8 mouse cellular contexts compared by ENCODE assay signal in the genomic region with DNA sequence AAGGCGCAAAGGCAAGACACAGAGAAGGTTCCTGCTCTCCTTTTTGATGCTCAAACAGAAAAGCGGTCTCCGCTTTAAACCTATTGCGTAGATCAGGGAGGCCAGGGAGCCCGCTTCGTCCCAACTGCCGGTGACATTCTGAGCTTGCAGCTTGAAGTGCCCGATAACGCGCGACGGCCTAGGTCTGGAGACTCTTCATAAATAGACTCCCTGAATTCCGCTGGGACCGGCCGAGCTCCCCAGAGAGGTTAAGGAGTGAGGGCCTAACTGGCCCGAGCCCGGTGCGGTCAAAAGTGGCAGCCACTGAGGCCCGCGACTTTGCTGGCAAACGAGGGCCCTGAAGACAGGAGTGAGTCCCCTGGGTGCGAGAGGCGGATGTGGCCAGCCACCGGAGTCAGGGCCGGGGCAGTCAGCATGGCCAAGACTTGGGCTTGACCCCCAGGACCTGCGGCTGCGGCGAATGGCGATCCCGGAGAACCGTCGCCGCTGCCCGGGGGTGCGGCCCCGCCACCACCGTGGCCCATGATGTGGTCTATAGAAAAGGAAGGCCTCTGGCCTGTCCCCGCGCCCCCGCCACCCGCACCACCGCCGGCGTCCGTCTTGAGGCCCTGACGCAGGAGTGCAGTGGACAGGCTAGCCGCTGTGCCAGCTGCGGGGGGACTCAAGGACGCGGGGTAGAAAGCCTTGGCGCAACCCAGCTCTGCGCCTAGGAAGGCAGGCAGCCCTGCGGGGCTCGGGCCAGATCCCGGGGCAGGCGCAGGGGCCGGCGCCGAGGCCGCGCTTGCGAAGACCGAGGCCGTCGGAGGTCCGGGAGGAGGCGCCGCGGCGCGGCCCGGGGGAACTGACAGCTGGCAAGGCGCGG. TPM values are rescaled to one million over a fixed set of nuclear protein-coding genes. Genes with fewer than 3 reads are reported as not detected.
DNase-seq lines count a peak whose midpoint lies in the region; ATAC-seq lines count a peak whose summit lies in the region.

No protein-coding gene starts in this region.

- H3K27ac ChIP-seq in lung, embryonic 16.5 days (ENCODE audit: low read length) = no peak overlapping the region
- H3K27ac ChIP-seq in brown adipose tissue, adult 24 weeks (replicated peaks; ENCODE audit: low read depth, low read length) = no peak overlapping the region
- 0 out of 2 replicates have a peak overlapping the region, but pooled peaks have one; percentile 12 for H3K27ac ChIP-seq in hindbrain, embryonic 12.5 days
- H3K27ac ChIP-seq in liver, embryonic 16.5 days (ENCODE audit: low read length) = no peak overlapping the region

- WGBS in lung, embryonic 16.5 days = 6% methylated on average over 50 of the region's 74 CpGs
- WGBS in hindbrain, embryonic 12.5 days = under 1% methylated on average over 73 of the region's 74 CpGs
- whole genome bisulfite sequencing in liver, embryonic 16.5 days (ENCODE audit: insufficient replicate concordance) = 2% methylated on average over 74 of the region's 74 CpGs

- no peaks in the 10 kb centered on the region for H3K9me3 ChIP-seq in lung, embryonic 16.5 days (ENCODE audit: control insufficient read depth, low read length)
- H3K9me3 ChIP-seq in hindbrain, embryonic 12.5 days (replicated peaks) = no peaks in the 10 kb centered on the region
- no peaks in the 10 kb centered on the region for H3K9me3 ChIP-seq in liver, embryonic 16.5 days (replicated peaks; ENCODE audit: control insufficient read depth, low read length)

- H3K27me3 ChIP-seq in lung, embryonic 16.5 days (ENCODE audit: control insufficient read depth, insufficient read depth, low read depth, low read length) = peaks cover 93% of the 10 kb centered on the region
- peaks cover 99% of the 10 kb centered on the region for H3K27me3 ChIP-seq in hindbrain, embryonic 12.5 days
- peaks cover 100% of the 10 kb centered on the region for H3K27me3 ChIP-seq in liver, embryonic 16.5 days (ENCODE audit: control insufficient read depth, insufficient read depth, low read depth, low read length)

- peaks cover 17% of the 10 kb centered on the region for H3K4me1 ChIP-seq in lung, embryonic 16.5 days (replicated peaks; ENCODE audit: control insufficient read depth, insufficient read depth, low read length)
- H3K4me1 ChIP-seq in brown adipose tissue, adult 24 weeks (ENCODE audit: control insufficient read depth, insufficient read depth, insufficient read length, low read length) = no peaks in the 10 kb centered on the region
- H3K4me1 ChIP-seq in hindbrain, embryonic 12.5 days = peaks cover 29% of the 10 kb centered on the region
- peaks cover 6% of the 10 kb centered on the region; the same call in 1 of the 2 replicates for H3K4me1 ChIP-seq in liver, embryonic 16.5 days (ENCODE audit: control insufficient read depth, low read depth, low read length)

- peak overlapping the region; percentile 98 for H3K4me2 ChIP-seq in lung, embryonic 16.5 days (ENCODE audit: low read depth, low read length)
- H3K4me2 ChIP-seq in hindbrain, embryonic 12.5 days (replicated peaks) = peak overlapping the region; percentile 66
- H3K4me2 ChIP-seq in liver, embryonic 16.5 days (ENCODE audit: low read depth, low read length) = no peak overlapping the region

- peak overlapping the region; percentile 28; the same call in 1 of the 2 replicates for H3K9ac ChIP-seq in lung, embryonic 16.5 days (ENCODE audit: low read length)
- H3K9ac ChIP-seq in hindbrain, embryonic 12.5 days = peak overlapping the region; percentile 55
- H3K9ac ChIP-seq in liver, embryonic 16.5 days (ENCODE audit: low read depth, low read length) = no peak overlapping the region

- H3K36me3 ChIP-seq in lung, embryonic 16.5 days (ENCODE audit: control insufficient read depth, insufficient read depth, low read length) = no peaks in the 10 kb centered on the region
- H3K36me3 ChIP-seq in hindbrain, embryonic 12.5 days = no peaks in the 10 kb centered on the region
- no peaks in the 10 kb centered on the region for H3K36me3 ChIP-seq in liver, embryonic 16.5 days (ENCODE audit: control insufficient read depth, insufficient read depth)

- DNase-seq in lung, postnatal 36 days = no peak
- DNase-seq in frontal cortex, postnatal 36 days (ENCODE audit: low spot score in 2 of 2) = no peak
- no peak for DNase-seq in cerebellum, adult 18-20 months
- DNase-seq in left cerebral cortex, adult 8-10 months (ENCODE audit: low spot score in 2 of 2) = no peak

- no peak for ATAC-seq in lung, embryonic 16.5 days (ENCODE audit: low read depth)
- ATAC-seq in hindbrain, embryonic 12.5 days (ENCODE audit: low FRiP score) = no peak
- no peak for ATAC-seq in liver, embryonic 16.5 days (ENCODE audit: low read depth)

- H3K4me3 ChIP-seq in lung, embryonic 16.5 days (ENCODE audit: low read length) = peak overlapping the region; percentile 66
- H3K4me3 ChIP-seq in brown adipose tissue, adult 24 weeks (ENCODE audit: insufficient read depth, low read depth, low read length) = peak overlapping the region; percentile 69
- H3K4me3 ChIP-seq in hindbrain, embryonic 12.5 days = peak overlapping the region; percentile 45
- H3K4me3 ChIP-seq in liver, embryonic 16.5 days (ENCODE audit: low read depth, low read length) = peak overlapping the region; percentile 61

RNA-seq across cellular contexts. Expression of a gene that starts 1.4 kb away (rescaled TPM):
- polyA plus RNA-seq in lung, embryonic 16.5 days (2015; fragmentation: Nextera tagmentation; extraction: Ambion mirVana) = 0.08 TPM in 1 of 2 replicates, not detected in the other
- polyA plus RNA-seq in brown adipose tissue, adult 24 weeks (2012; ENCODE audit: insufficient read depth, insufficient read length, missing spikeins) = not detected in 2 replicates
- polyA plus RNA-seq in hindbrain, embryonic 12.5 days (2016; fragmentation: Nextera tagmentation; extraction: Ambion mirVana) = 2.2 and 2.8 TPM in 2 replicates
- not detected in 2 replicates for polyA plus RNA-seq in liver, embryonic 16.5 days (2015; fragmentation: Nextera tagmentation; extraction: Ambion mirVana)
- total RNA-seq in left cerebral cortex, adult 8-10 months (2022) = under 1 TPM; 0.42 to 0.78 (median 0.50) TPM

RNA-seq across cellular contexts. Expression of a gene that starts 18.5 kb away (rescaled TPM):
- not detected in 2 replicates for polyA plus RNA-seq in lung, embryonic 16.5 days (2015; fragmentation: Nextera tagmentation; extraction: Ambion mirVana)
- polyA plus RNA-seq in brown adipose tissue, adult 24 weeks (2012; ENCODE audit: insufficient read depth, insufficient read length, missing spikeins) = not detected in 2 replicates
- polyA plus RNA-seq in hindbrain, embryonic 12.5 days (2016; fragmentation: Nextera tagmentation; extraction: Ambion mirVana) = not detected in 2 replicates
- not detected in 2 replicates for polyA plus RNA-seq in liver, embryonic 16.5 days (2015; fragmentation: Nextera tagmentation; extraction: Ambion mirVana)
- not detected for total RNA-seq in left cerebral cortex, adult 8-10 months (2022)
